Mouse (Mus musculus) CH12.LX (cell line): ENCODE data around the gene Tspan17. TPM values are rescaled to one million over a fixed set of nuclear protein-coding genes. Genes with fewer than 3 reads are reported as not detected.

Experiments
- DNase-seq: peaks from one replicate; pipeline ENCODE4 v3.0.0-alpha.2; 2013; ENCODE audit errors: extremely low read depth
- H3K27ac ChIP-seq: 2 replicates; pipeline ENCODE4 v1.5.1; 2012; ENCODE audit warnings: low read depth, mild to moderate bottlenecking, control low read depth, moderate library complexity; ENCODE audit not compliant: insufficient read depth
- H3K27me3 ChIP-seq: replicated peaks from 2 replicates; pipeline ENCODE3; 2012; ENCODE audit warnings: inconsistent platforms
- H3K36me3 ChIP-seq, 2 experiments: replicated peaks in 1 of 2; 2 replicates each; pipeline versions ENCODE3 to v1.6.1; 2012; ENCODE audit warnings: inconsistent platforms in 1 of 2, low read length in 1 of 2, mild to moderate bottlenecking in 1 of 2, mixed read lengths in 1 of 2, moderate library complexity in 1 of 2; ENCODE audit not compliant: control insufficient read depth in 1 of 2, insufficient read depth in 1 of 2
- H3K4me1 ChIP-seq, 2 experiments: 2 replicates each; pipeline ENCODE4 v1.6.1; 2012; ENCODE audit warnings: inconsistent platforms in 1 of 2, moderate library complexity in 1 of 2; ENCODE audit not compliant: insufficient read depth in 2 of 2, control insufficient read depth in 1 of 2
- H3K4me2 ChIP-seq: 2 replicates; pipeline ENCODE4 v1.6.1; 2012; ENCODE audit warnings: low read depth, mild to moderate bottlenecking, control low read depth; ENCODE audit not compliant: poor library complexity, insufficient read depth, severe bottlenecking
- H3K4me3 ChIP-seq, 3 experiments: fragments of 150-350 bp in 1 of 3; sonication (generic) in 1 of 3; replicated peaks in 1 of 3; 2 replicates each; pipeline versions ENCODE3 to v1.5.1; 2011 to 2012; ENCODE audit warnings: low read depth in 2 of 3, low read length in 2 of 3, mild to moderate bottlenecking in 2 of 3, moderate library complexity in 2 of 3, control low read depth in 1 of 3, improper control_type of control experiment in 1 of 3, inconsistent platforms in 1 of 3, mixed read lengths in 1 of 3; ENCODE audit not compliant: poor library complexity in 1 of 3
- H3K79me2 ChIP-seq: replicated peaks from 2 replicates; pipeline ENCODE4 v1.6.1; 2012; ENCODE audit warnings: mild to moderate bottlenecking, moderate library complexity; ENCODE audit not compliant: control insufficient read depth, poor library complexity, insufficient read depth, severe bottlenecking; ENCODE audit errors: extremely low read depth
- H3K9ac ChIP-seq: 2 replicates; pipeline ENCODE4 v1.6.1; 2012; ENCODE audit warnings: low read depth, mild to moderate bottlenecking, control low read depth, moderate library complexity; ENCODE audit not compliant: insufficient read depth
- H3K9me3 ChIP-seq: replicated peaks from 2 replicates; pipeline ENCODE3; 2012; ENCODE audit warnings: low read length, inconsistent platforms, mixed read lengths
- CHD2 ChIP-seq: IDR thresholded peaks from 2 replicates; pipeline ENCODE4 v1.6.1; 2011; ENCODE audit warnings: low read length, improper control_type of control experiment
- CTCF ChIP-seq, 2 experiments: IDR thresholded peaks in 1 of 2; conservative IDR thresholded peaks in 1 of 2; 2 replicates each; pipeline ENCODE4 v1.5.1; 2011 to 2012; ENCODE audit warnings: low read depth in 2 of 2, low read length in 2 of 2, improper control_type of control experiment in 1 of 2, inconsistent platforms in 1 of 2, mild to moderate bottlenecking in 1 of 2, moderate library complexity in 1 of 2
- E2F4 ChIP-seq: IDR thresholded peaks from 2 replicates; pipeline ENCODE4 v1.6.1; 2011; ENCODE audit warnings: low read depth, low read length, improper control_type of control experiment; ENCODE audit not compliant: insufficient replicate concordance
- ELF1 ChIP-seq: IDR thresholded peaks from 2 replicates; pipeline ENCODE4 v1.6.1; 2014; ENCODE audit warnings: low read depth, mild to moderate bottlenecking, inconsistent platforms, low read length, improper control_type of control experiment
- HCFC1 ChIP-seq: IDR thresholded peaks from 2 replicates; pipeline ENCODE4 v1.6.1; 2012; ENCODE audit warnings: low read depth, mild to moderate bottlenecking, inconsistent platforms, low read length, improper control_type of control experiment
- IRF4 ChIP-seq: IDR thresholded peaks from 2 replicates; pipeline ENCODE4 v1.6.1; 2014; ENCODE audit warnings: low read depth, mild to moderate bottlenecking, inconsistent platforms, low read length, improper control_type of control experiment
- KAT2A ChIP-seq: IDR thresholded peaks from 2 replicates; pipeline ENCODE4 v1.6.1; 2012; ENCODE audit warnings: low read length, improper control_type of control experiment, inconsistent platforms; ENCODE audit not compliant: insufficient replicate concordance
- MAFK ChIP-seq: IDR thresholded peaks from 2 replicates; pipeline ENCODE4 v1.6.1; 2011; ENCODE audit warnings: low read length, improper control_type of control experiment; ENCODE audit not compliant: insufficient replicate concordance
- MXI1 ChIP-seq: IDR thresholded peaks from 2 replicates; pipeline ENCODE4 v1.6.1; 2011; ENCODE audit warnings: mild to moderate bottlenecking, low read depth, low read length, improper control_type of control experiment
- MYC ChIP-seq: IDR thresholded peaks from 2 replicates; pipeline ENCODE4 v1.6.1; 2011; ENCODE audit warnings: low read depth, mild to moderate bottlenecking, improper control_type of control experiment, low read length
- NELFE ChIP-seq: IDR thresholded peaks from 2 replicates; pipeline ENCODE4 v1.6.1; 2011; ENCODE audit warnings: low read depth, low read length, improper control_type of control experiment
- NRF1 ChIP-seq: IDR thresholded peaks from 2 replicates; pipeline ENCODE4 v1.6.1; 2014; ENCODE audit warnings: low read depth, mild to moderate bottlenecking, inconsistent platforms, low read length, improper control_type of control experiment, moderate library complexity
- PAX5 ChIP-seq: IDR thresholded peaks from 2 replicates; pipeline ENCODE4 v1.6.1; 2012; ENCODE audit warnings: low read length, inconsistent platforms, mixed read lengths
- POLR2A ChIP-seq: IDR thresholded peaks from 2 replicates; pipeline ENCODE4 v1.6.1; 2011; ENCODE audit warnings: low read depth, mild to moderate bottlenecking, improper control_type of control experiment, low read length
- RAD21 ChIP-seq: IDR thresholded peaks from 2 replicates; pipeline ENCODE4 v1.6.1; 2011; ENCODE audit warnings: low read depth, mild to moderate bottlenecking, low read length, improper control_type of control experiment, moderate library complexity
- SIN3A ChIP-seq: IDR thresholded peaks from 2 replicates; pipeline ENCODE4 v1.6.1; 2012; ENCODE audit warnings: low read length, improper control_type of control experiment, inconsistent platforms
- SMC3 ChIP-seq: IDR thresholded peaks from 2 replicates; pipeline ENCODE4 v1.6.1; 2011; ENCODE audit warnings: low read depth, low read length, improper control_type of control experiment
- TCF12 ChIP-seq: IDR thresholded peaks from 2 replicates; pipeline ENCODE4 v1.6.1; 2014; ENCODE audit warnings: low read depth, mild to moderate bottlenecking, inconsistent platforms, low read length, improper control_type of control experiment
- UBTF ChIP-seq: IDR thresholded peaks from 2 replicates; pipeline ENCODE4 v1.6.1; 2012; ENCODE audit warnings: low read depth, mild to moderate bottlenecking, inconsistent platforms, low read length, improper control_type of control experiment, moderate library complexity
- ZC3H11A ChIP-seq: IDR thresholded peaks from 2 replicates; pipeline ENCODE4 v1.6.1; 2012; ENCODE audit warnings: low read depth, mild to moderate bottlenecking, inconsistent platforms, low read length, improper control_type of control experiment
- ZKSCAN1 ChIP-seq: IDR thresholded peaks from 2 replicates; pipeline ENCODE4 v1.6.1; 2012; ENCODE audit warnings: low read depth, inconsistent platforms, low read length, improper control_type of control experiment, borderline replicate concordance
- ZMIZ1 ChIP-seq: IDR thresholded peaks from 2 replicates; pipeline ENCODE4 v1.6.1; 2012; ENCODE audit warnings: low read depth, mild to moderate bottlenecking, inconsistent platforms, low read length, improper control_type of control experiment
- dilution Hi-C: fragments of 300-500 bp; cut with MboI; formaldehyde crosslinking; loops from 2 replicates; pipeline ENCODE4 v1.14.3; 2020; ENCODE audit warnings: low sequenced_read_pairs; ENCODE audit not compliant: extremely low pct_unique_long_range_greater_than_20kb, extremely low pct_ligation_motif_present
- in situ Hi-C: fragments of 300-500 bp; cut with MboI; formaldehyde crosslinking; loops from 3 replicates; pipeline ENCODE4 v1.14.3; 2019; ENCODE audit warnings: low sequenced_read_pairs, low pct_ligation_motif_present, low pct_unique_long_range_greater_than_20kb, mixed read lengths
- polyA plus RNA-seq: library from polyadenylated mRNA; unstranded; fragments of >175 nt; gene quantifications from 2 replicates; pipeline ENCODE4 v1.2.1, GENCODE M21; 2012; ENCODE audit warnings: low read depth; ENCODE audit not compliant: insufficient read length
- total RNA-seq, 2 experiments: library from RNA; depleted of rRNA; stranded (reverse); fragments of 300-350 nt in 1 of 2; fragments of >200 nt in 1 of 2; gene quantifications; 2 replicates each; pipeline ENCODE4 v1.2.3; 2012 to 2014

Gene Tspan17
- total and polyA plus RNA-seq, 3 experiments: 0.61 to 0.68 TPM; not detected in 1

- Histone ChIP-seq H3K4me3 (no peak overlapping the region), H3K79me2 (no peaks in the 10 kb centered on the region), H3K4me2 (no peak overlapping the region), H3K27me3 (peaks cover 81% of the 10 kb centered on the region), H3K9me3 (peaks cover 4% of the 10 kb centered on the region), H3K4me1 (no peaks in the 10 kb centered on the region), H3K9ac (no peak overlapping the region), H3K27ac (no peak overlapping the region), H3K36me3 (no peaks in the 10 kb centered on the region)
- no peak for TF ChIP-seq HCFC1
- no peak for TF ChIP-seq IRF4
- TF ChIP-seq ZKSCAN1: no peak
- TF ChIP-seq UBTF: no peak
- no peak for TF ChIP-seq CHD2
- no peak for TF ChIP-seq ELF1
- no peak for TF ChIP-seq SMC3
- no peak for TF ChIP-seq MYC
- TF ChIP-seq MAFK: no peak
- TF ChIP-seq NELFE: no peak
- no peak for TF ChIP-seq POLR2A
- no peak for TF ChIP-seq ZC3H11A
- TF ChIP-seq ZMIZ1: no peak
- TF ChIP-seq MXI1: no peak
- TF ChIP-seq TCF12: no peak
- TF ChIP-seq KAT2A: no peak
- in situ Hi-C loops (no loop called here), dilution Hi-C loops (no loop called here)
- DNase-seq: no peak
These were observed 31.9 kb upstream of the Tspan17 start for GRCm38 (mm10) chr13:54757093-54757830.

GRCm38 (mm10) chr13:54758045-54758755 is 31.0 kb upstream of the Tspan17 start:
- no peak overlapping the region for H3K27ac ChIP-seq
- no peaks in the 10 kb centered on the region for H3K79me2 ChIP-seq
- DNase-seq: peak; percentile 29
- no peaks in the 10 kb centered on the region for H3K4me1 ChIP-seq
- no peak overlapping the region for H3K9ac ChIP-seq
- H3K27me3 ChIP-seq: peaks cover 82% of the 10 kb centered on the region
- no peaks in the 10 kb centered on the region for H3K36me3 ChIP-seq
- H3K9me3 ChIP-seq: peaks cover 4% of the 10 kb centered on the region
- H3K4me3 ChIP-seq: no peak overlapping the region
- dilution Hi-C loops: no loop called here
- in situ Hi-C loops: no loop called here
- H3K4me2 ChIP-seq: peak overlapping the region; percentile 39
- peak; percentile 69 for TF ChIP-seq MXI1
- peak; percentile 26 for TF ChIP-seq RAD21
- TF ChIP-seq SMC3: peak; percentile 40
- peak; percentile 80 for TF ChIP-seq NRF1
- peak in 1 of 2 experiments; percentile 68; a peak in 2 of 4 replicates for TF ChIP-seq CTCF (conservative IDR thresholded peaks at IDR 0.05 in 1 of 2, IDR thresholded peaks at IDR 0.05 in 1 of 2; ENCODE audit: low read depth in 2 of 2, low read length in 2 of 2)
- TF ChIP-seq SIN3A: peak; percentile 65; the same call in 1 of the 2 replicates
- no peak for TF ChIP-seq E2F4
- TF ChIP-seq PAX5: no peak
